Mouse (Mus musculus) c-Kit-positive CD71-positive TER-119-positive erythroid progenitor cells, embryonic 14.5 days (primary cell): ENCODE results near the gene Btn2a2.
A peak's percentile ranks its signal among the peaks of the same experiment; 100 is the strongest.

ENCODE experiments used
- DNase-seq: peaks from one replicate; pipeline ENCODE4 v3.0.0-alpha.2; 2013; ENCODE audit warnings: low spot score

Btn2a2 gene

DNA sequence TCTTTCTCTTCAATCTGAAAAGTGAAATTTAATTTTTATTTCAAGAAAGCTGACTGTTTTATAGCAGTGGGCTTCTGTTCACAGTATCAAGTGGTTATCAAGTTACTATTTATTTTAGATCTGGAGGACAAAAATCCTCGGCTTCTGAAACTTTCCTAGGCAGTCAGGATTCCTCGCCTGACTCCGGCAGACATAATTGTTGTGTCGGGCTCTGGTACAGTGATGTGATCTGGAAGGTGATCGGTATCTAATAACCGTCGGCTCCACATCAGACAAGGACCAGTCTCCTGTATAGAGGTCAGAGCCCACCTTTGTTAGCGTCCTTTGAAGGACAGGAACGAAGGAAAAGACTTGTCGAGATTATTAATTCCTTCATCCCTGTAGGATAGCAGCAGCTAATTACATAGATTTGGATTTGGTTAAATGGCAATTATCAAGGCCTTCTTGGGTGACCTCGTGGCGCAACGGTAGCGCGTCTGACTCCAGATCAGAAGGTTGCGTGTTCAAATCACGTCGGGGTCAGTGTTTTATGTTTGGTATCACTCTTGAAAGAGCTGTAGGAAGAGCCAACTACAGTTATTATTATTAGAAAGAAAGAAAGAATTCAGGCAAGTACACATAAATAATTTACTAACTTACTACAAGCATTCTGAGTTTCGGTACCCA is 9.1 kb upstream of the Btn2a2 start:
- peak; percentile 76 for DNase-seq

- DNase-seq = no peak
Measured at GRCm38 (mm10) chr13:23495526-23495925, 6.9 kb upstream of the Btn2a2 start.

DNA sequence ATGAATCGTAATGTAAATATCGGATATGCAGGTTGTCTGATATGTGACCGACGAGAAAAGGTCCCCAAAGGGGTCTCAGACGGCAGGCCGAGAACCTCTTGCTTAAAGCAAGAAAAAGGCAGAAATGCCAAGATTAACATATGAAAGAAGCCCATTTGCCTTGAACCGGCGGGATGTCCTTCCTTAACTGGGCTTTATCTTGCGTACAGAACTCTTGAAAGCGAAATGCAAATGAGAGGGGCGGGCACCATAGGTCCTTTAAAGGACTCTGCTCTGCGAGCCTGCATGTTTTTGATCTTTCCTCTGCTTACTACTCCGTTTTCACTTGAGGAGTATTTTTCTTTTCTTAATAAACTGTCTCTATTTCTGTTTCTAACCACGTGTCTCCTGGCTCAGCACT is 3.3 kb upstream of the Btn2a2 start:
- peak; percentile 32 for DNase-seq

DNA sequence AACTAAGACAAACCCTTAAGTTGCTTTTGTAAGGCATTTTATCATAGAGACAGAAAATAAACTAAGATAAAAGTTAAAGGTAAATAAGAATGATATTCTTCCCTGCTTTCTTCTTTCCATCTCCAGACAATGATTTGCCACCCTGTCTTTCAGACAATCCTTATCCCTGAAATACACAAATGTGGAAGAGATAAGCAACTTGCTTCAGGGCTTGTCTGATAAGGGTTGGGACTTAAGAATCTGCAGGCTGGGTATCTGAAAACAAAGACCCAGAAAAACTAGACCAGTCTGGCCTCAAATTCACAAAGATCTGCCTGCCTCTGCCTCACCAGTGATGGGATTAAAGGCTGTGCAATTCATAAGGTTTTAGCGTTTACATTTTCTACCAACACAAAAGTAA is 2.6 kb upstream of the Btn2a2 start:
- no peak for DNase-seq

DNA sequence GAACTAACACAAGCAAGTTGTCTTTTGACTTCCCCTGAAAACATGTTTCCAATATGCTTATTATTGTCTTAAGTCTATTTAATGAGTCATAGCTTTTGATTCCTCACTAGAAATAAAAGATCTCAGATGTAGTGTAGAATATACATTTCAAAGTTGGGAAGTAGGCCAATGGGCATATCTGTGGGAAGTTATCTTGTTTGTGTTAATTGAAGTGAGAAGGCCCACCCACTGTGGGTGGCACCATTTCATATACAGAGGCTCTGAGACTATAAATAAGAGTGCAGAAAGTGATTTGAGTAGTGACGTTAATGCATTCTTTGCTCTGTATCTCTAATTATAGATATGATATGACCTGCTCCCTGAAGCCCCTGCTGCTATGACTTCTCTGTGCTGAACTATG is 2.2 kb upstream of the Btn2a2 start:
- DNase-seq = no peak

GRCm38 (mm10) chr13:23485271-23485670 is 3.4 kb downstream of the Btn2a2 start:
- no peak for DNase-seq

DNA sequence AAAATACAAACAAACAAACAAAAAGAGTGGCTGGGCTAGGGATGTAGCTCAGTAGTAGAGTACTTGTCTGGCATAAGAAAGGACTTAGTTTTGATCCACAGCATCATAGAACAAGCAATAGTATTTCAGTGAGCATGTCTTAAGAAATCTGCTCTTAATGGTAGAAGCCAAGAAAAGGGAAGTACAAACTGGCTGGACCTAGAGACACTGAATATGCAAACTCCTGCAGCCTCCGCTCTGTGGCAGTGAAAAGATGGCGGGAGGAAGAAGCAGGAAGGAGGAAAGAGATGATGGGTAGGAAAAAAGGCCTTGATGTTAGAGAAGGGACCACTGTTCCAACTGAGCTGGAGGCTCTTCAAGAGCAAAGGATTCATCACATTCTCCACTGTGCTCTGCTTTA is 5.5 kb downstream of the Btn2a2 start:
- no peak for DNase-seq

- no peak for DNase-seq
Measured at GRCm38 (mm10) chr13:23475658-23476057, 13.0 kb downstream of the Btn2a2 start.

- peak; percentile 96 for DNase-seq
Measured at GRCm38 (mm10) chr13:23466911-23467310, 21.7 kb downstream of the Btn2a2 start.

GRCm38 (mm10) chr13:23466306-23466705 is 22.4 kb downstream of the Btn2a2 start:
- no peak for DNase-seq

- DNase-seq = peak; percentile 69
Measured at GRCm38 (mm10) chr13:23465600-23466109, 23.0 kb downstream of the Btn2a2 start, which contains the start of gene Btn1a1. Gene Btn1a1 (minus strand): TSS chr13:23465901.

- peak; percentile 46 for DNase-seq
Measured at GRCm38 (mm10) chr13:23464841-23465366, 23.8 kb downstream of the Btn2a2 start.

DNA sequence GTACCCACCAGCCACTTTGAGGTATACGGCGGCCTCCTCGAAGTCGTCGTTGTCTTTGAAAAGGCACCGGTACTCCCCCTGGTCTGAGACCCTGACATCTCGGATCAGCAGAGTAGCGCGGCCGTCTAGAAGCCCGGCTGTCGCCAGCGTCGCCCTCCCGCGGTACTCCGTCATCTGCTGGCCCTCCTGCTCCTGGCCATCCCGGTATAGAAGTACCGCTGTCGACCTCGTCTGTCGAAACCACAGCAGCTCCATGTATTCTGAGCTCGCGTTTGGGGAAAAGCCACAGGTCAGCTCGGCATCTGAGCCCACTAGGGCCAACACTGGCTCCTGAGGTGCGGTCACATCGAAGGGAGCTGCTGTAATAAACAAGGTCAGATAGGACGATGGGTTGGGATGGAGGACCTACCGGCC is 24.4 kb downstream of the Btn2a2 start:
- DNase-seq = peak; percentile 56

GRCm38 (mm10) chr13:23463381-23464223 is 25.1 kb downstream of the Btn2a2 start:
- DNase-seq = peak; percentile 87

DNA sequence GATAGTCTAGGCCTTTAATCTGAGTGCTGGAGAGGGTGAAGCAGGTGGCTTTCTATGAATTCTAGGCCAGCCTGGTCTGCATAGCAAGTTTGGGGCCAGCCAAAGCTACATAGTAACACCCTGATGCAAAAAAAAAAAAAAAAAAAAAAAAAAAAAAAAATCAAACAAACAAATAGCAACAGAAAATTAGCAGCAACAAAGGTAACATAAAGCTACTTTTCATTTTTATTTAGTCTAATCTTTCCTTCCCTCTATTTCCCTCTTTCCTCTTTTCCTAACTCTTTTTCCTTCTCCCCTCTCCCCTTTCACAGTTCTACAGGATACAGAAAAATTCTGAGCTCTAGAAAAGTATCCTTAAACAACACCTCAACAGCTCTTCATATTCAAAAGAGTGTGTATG is 26.0 kb downstream of the Btn2a2 start:
- DNase-seq = no peak

- no peak for DNase-seq
Measured at GRCm38 (mm10) chr13:23462063-23462462, 26.6 kb downstream of the Btn2a2 start.

DNA sequence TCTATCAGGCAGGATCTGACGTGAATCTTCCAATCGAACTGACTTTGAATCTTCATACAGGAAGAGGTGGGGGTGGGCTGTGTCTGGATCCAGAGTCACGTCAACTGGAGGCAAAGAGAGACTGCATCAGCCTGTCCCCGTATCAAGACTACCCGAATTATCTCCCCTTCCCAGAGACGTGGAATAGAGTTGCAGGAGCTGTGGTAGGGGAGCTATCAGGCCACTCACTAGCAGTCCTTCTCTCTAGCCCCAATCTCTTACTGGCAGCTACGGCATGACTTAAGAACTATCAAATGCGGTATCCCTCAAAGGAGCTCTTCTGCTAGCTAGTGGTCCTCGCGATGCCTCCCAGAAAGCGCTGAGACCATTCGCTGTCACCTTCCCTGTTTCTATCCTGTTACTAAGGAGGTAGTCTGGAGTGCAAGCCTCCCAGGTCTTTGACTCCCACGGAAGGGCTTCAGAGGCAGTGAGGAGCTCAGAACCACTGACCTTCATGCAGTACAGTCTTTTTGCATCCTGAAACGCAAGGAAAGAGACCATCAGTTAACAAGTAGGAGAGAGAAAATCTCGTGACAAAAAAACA is 29.3 kb downstream of the Btn2a2 start:
- peak; percentile 76 for DNase-seq

- DNase-seq = peak; percentile 46
Measured at GRCm38 (mm10) chr13:23453926-23454325, 34.7 kb downstream of the Btn2a2 start.

DNA sequence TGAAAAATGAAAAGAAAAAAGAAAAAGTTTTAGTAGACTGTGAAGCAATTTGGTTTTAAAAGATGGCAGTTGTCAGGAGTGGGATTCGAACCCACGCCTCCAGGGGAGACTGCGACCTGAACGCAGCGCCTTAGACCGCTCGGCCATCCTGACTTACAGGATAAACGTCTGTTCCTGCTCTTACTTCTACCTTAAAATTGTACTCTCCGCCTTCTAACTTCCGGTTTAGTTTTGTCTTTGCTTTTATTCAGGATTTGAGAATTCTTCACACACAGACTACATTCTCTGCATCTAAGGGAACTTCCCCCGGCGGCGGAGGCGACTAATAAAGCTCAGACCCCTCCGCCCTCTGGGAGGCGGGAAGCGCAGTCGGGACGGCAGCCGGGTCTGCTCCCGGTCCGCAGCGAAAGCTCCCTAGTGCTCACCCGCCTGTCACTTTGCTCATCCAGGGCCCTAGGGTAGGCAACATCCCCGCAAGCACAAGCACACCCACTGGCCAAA is 35.2 kb downstream of the Btn2a2 start:
- DNase-seq = peak; percentile 89

DNA sequence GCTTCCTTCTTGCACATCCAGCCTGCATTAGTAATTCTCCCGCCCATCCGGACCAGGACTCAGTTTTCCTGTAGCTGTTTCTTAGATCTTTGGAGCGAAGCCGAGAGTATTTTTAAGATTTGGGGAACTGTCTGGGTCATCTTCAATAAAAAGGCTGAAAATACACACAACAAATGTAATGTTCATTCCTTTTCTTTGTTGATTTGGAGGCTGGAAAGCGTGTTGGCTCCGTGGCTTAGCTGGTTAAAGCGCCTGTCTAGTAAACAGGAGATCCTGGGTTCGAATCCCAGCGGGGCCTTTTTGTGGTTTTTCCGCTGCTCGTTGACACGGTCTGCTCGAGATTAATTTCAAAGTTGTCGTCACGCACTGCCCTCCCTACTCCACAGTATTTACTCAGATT is 38.3 kb downstream of the Btn2a2 start:
- peak; percentile 94 for DNase-seq

- peak; percentile 83 for DNase-seq
Measured at GRCm38 (mm10) chr13:23449235-23450095, 39.2 kb downstream of the Btn2a2 start.
